Mouse (Mus musculus) testis, adult 2 months (tissue): Measurements from ENCODE around the gene Pcnx. TPM values are rescaled to one million over a fixed set of nuclear protein-coding genes. Genes with fewer than 3 reads are reported as not detected.

Experiments
- H3K27ac ChIP-seq: fragments of 200-500 bp; 2 replicates; pipeline ENCODE4 v1.5.1; 2012; ENCODE audit warnings: low read depth, low read length; ENCODE audit not compliant: control insufficient read depth, insufficient read depth
- H3K27me3 ChIP-seq: fragments of 200-500 bp; 2 replicates; pipeline ENCODE4 v1.6.1; 2012; ENCODE audit warnings: mild to moderate bottlenecking, low read length, moderate library complexity; ENCODE audit not compliant: control insufficient read depth, insufficient read depth
- H3K36me3 ChIP-seq: fragments of 200-500 bp; 2 replicates; pipeline ENCODE4 v1.6.1; 2012; ENCODE audit warnings: mild to moderate bottlenecking, low read length; ENCODE audit not compliant: control insufficient read depth, insufficient read depth
- H3K4me1 ChIP-seq: fragments of 200-500 bp; 2 replicates; pipeline ENCODE4 v1.6.1; 2012; ENCODE audit warnings: low read length; ENCODE audit not compliant: control insufficient read depth, insufficient read depth
- H3K4me3 ChIP-seq: fragments of 200-500 bp; 2 replicates; pipeline ENCODE4 v1.5.1; 2012; ENCODE audit warnings: low read depth, mild to moderate bottlenecking, low read length, moderate library complexity, mixed read lengths; ENCODE audit not compliant: control insufficient read depth
- CTCF ChIP-seq: fragments of 200-500 bp; IDR thresholded peaks from 2 replicates; pipeline ENCODE4 v1.5.1; 2012; ENCODE audit warnings: low read depth, mild to moderate bottlenecking, inconsistent platforms, low read length, moderate library complexity; ENCODE audit not compliant: control insufficient read depth, insufficient read depth, insufficient replicate concordance
- POLR2A ChIP-seq: fragments of 200-500 bp; IDR thresholded peaks from 2 replicates; pipeline ENCODE4 v1.6.1; 2012; ENCODE audit warnings: low read depth, mild to moderate bottlenecking, inconsistent platforms, low read length, moderate library complexity; ENCODE audit not compliant: control insufficient read depth
- polyA plus RNA-seq: library from polyadenylated mRNA; depleted of rRNA; stranded (reverse); fragments of >200 nt; gene quantifications from 2 replicates; pipeline ENCODE4 v1.2.3, GENCODE M21; 2012

The Pcnx gene
- polyA plus RNA-seq, 1 experiment: 54.2 TPM

DNA sequence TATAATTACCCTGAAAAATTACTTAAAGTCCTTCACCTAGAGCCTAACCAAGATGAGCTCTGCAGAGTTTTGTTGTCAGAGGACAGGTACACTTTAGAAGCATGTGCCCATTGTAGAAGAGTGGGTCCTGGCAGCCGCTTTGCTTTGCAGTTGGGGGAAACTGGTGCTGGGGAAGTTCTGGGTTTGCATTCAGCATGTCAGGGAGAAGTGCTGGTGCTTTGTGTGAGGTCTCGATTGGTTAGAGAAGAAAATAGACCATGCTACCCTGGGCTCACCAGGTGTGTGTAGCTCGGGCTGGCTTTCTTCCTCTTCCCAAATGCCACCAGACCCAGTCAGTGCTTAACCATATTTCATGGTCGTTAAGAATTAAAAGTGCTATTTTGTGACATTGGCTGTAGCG lies 25.2 kb downstream of the Pcnx start:
- no peaks in the 10 kb centered on the region for H3K27me3 ChIP-seq

DNA sequence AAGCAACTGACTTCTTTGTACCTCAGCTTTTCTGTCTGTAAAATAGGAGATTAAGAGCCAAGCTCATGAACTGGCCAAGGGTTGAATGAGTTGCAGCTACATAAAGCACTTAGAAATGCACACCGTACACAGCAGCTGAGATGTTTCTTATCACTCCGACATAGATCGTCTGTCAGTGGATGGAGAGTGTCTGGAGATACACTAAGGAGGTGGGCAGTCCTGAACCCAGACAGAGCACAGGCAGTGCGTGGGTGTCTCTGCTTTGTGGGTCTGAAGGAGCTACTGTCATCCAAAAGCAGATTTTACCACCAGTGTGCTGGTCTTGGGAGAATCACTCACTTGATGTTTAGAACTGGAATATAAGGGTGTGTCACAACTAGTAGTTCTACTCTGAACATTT lies 26.2 kb downstream of the Pcnx start:
- H3K27ac ChIP-seq: no peak overlapping the region
- H3K27me3 ChIP-seq: no peaks in the 10 kb centered on the region
- TF ChIP-seq CTCF (no peak), POLR2A (no peak)
- H3K4me3 ChIP-seq: no peak overlapping the region
- H3K4me1 ChIP-seq: no peaks in the 10 kb centered on the region
- H3K36me3 ChIP-seq: no peaks in the 10 kb centered on the region

More for the DNA sequence above, 25.2 kb downstream of the Pcnx start:
- Histone ChIP-seq H3K4me1 (no peaks in the 10 kb centered on the region), H3K27ac (no peak overlapping the region), H3K4me3 (no peak overlapping the region), H3K36me3 (no peaks in the 10 kb centered on the region)
- TF ChIP-seq CTCF (no peak), POLR2A (no peak)

DNA sequence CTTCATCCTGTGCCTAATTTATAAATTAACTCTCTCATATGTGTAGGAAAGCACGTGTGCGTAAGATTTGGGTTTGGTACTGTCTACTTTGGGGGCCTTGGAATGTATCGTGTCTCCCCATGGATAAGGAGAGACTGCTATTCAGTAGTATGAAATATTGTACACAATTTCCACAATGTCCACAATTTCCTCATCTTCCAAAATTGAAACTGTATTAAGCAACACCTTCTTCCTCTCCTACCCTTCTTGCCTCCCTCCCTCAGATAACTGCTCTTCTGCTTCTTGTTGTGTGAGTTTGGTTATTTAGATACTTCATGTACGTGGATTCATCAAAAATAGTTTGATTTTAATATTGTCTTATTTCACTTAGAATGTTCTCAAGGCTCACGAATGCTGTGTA lies 29.1 kb downstream of the Pcnx start:
- Histone ChIP-seq H3K27me3 (no peaks in the 10 kb centered on the region), H3K27ac (no peak overlapping the region), H3K4me3 (no peak overlapping the region), H3K36me3 (no peaks in the 10 kb centered on the region), H3K4me1 (no peaks in the 10 kb centered on the region)
- TF ChIP-seq CTCF (no peak), POLR2A (no peak)

DNA sequence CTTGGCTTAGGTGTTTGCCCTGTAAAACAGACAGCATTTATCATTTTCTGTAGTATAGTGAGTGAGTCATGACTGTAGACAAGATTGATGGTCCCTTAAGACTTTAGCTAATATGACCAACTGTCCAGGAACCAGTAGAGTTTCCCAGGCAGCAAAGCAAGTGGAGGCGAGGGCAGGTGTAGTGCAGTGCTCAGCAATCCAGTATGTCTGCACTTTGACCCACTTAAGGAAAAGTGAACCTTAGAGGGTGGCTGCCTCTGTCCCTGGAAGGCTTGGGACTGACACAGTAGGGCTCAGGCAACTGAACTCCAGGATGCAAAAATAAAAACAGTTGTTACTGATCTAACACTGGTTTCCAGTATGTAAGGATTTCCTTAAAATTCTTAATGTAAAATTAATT lies 32.1 kb downstream of the Pcnx start:
- Histone ChIP-seq H3K4me1 (no peaks in the 10 kb centered on the region), H3K27ac (no peak overlapping the region), H3K36me3 (peaks cover 3% of the 10 kb centered on the region), H3K27me3 (no peaks in the 10 kb centered on the region), H3K4me3 (no peak overlapping the region)
- TF ChIP-seq CTCF (no peak), POLR2A (no peak)

DNA sequence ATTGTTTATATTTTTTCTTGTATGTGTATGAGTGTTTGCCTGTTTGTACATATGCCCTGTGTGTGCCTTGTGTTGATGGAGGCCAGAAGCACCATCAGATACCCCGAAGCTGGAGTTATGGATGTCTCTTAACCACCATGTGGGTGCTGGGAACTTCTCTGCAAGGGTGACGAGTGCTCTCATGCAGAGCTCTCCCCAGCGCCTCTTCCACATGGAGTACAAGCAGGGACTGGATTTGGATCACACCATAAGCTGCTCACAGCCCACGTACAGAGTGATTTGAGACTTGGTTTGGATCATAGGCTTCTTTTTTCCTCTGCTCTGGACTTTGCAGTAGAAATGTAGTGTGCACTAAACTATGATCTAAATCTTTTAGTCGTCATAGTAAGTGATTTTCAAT lies 34.5 kb downstream of the Pcnx start:
- Histone ChIP-seq H3K4me1 (no peaks in the 10 kb centered on the region), H3K27ac (no peak overlapping the region), H3K4me3 (no peak overlapping the region), H3K27me3 (no peaks in the 10 kb centered on the region), H3K36me3 (peaks cover 3% of the 10 kb centered on the region)
- TF ChIP-seq POLR2A: no peak
- no peak for TF ChIP-seq CTCF

DNA sequence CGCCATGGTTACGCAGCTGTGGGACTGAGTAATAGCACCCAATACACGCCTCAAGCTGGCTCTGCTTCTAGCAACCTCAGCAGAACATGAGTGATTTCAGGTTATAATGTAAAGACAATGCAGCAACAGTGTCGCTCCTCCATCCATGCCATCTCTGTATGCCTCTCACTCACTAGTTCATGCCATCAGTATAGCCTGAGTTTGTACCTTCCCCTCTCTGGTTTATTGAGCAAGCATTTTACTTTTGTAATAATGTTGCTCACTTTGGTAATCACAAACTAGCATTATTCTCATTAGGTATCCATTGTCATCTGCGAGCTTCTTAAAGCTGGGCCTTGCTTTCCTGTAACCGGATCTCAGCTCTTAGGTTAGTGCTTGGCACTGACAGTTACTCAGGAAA lies 36.2 kb downstream of the Pcnx start:
- Histone ChIP-seq H3K27me3 (no peaks in the 10 kb centered on the region), H3K27ac (no peak overlapping the region), H3K4me1 (no peaks in the 10 kb centered on the region), H3K36me3 (peaks cover 3% of the 10 kb centered on the region), H3K4me3 (no peak overlapping the region)
- TF ChIP-seq CTCF (no peak), POLR2A (no peak)

DNA sequence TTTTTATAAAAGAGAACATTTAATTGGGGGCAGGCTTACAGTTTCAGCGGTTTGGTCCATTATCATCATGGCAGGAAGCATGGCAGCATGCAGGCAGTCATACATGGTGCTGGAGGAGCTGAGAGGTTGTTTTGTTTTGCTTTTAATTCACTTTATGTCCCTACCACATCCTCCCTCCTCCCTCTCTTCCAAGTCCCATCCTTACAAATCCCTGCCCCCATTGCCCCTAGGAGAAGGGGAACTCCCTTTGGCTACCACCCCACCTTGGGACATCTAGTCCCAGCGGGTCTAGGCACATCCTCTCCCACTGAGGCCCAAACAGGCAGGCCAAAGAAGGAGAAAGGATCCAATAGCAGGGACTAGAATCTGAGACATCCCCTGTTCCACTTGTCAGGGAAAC lies 44.6 kb downstream of the Pcnx start:
- H3K4me3 ChIP-seq: no peak overlapping the region
- H3K36me3 ChIP-seq: no peaks in the 10 kb centered on the region
- TF ChIP-seq POLR2A (no peak), CTCF (no peak)
- no peaks in the 10 kb centered on the region for H3K27me3 ChIP-seq
- H3K4me1 ChIP-seq: no peaks in the 10 kb centered on the region
- no peak overlapping the region for H3K27ac ChIP-seq

DNA sequence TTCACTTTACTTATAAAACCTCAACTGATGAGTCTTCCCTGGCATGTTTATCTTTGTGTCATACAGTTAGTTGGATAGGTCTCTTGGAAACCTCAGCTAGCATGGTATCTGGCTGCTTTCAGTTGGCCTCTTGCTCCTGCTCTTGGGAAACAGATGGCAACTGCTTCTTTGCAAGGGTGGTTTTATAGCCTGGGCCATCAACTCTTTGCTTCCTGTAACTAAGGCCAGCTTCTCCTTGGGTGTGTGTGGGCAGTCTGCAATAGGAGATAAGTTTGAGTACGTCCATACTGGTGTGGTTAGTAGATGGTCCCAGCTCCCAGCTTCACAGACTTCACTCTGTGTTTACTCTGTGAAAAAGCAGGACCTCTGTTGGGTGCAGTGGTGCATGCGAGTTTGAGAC lies 46.0 kb downstream of the Pcnx start:
- H3K4me1 ChIP-seq: no peaks in the 10 kb centered on the region
- H3K36me3 ChIP-seq: no peaks in the 10 kb centered on the region
- H3K27ac ChIP-seq: no peak overlapping the region
- TF ChIP-seq CTCF (no peak), POLR2A (no peak)
- no peaks in the 10 kb centered on the region for H3K27me3 ChIP-seq
- H3K4me3 ChIP-seq: no peak overlapping the region
